Mouse (Mus musculus) right cerebral cortex, adult 2 months (tissue): Measurements from ENCODE around the gene 1700037H04Rik.
A peak's percentile ranks its signal among the peaks of the same experiment; 100 is the strongest.

Experiments
- DNase-seq, 2 experiments: peaks; one replicate each; pipeline ENCODE4 v3.0.0; 2021 to 2022; ENCODE audit warnings: low spot score in 2 of 2

Gene 1700037H04Rik

DNA sequence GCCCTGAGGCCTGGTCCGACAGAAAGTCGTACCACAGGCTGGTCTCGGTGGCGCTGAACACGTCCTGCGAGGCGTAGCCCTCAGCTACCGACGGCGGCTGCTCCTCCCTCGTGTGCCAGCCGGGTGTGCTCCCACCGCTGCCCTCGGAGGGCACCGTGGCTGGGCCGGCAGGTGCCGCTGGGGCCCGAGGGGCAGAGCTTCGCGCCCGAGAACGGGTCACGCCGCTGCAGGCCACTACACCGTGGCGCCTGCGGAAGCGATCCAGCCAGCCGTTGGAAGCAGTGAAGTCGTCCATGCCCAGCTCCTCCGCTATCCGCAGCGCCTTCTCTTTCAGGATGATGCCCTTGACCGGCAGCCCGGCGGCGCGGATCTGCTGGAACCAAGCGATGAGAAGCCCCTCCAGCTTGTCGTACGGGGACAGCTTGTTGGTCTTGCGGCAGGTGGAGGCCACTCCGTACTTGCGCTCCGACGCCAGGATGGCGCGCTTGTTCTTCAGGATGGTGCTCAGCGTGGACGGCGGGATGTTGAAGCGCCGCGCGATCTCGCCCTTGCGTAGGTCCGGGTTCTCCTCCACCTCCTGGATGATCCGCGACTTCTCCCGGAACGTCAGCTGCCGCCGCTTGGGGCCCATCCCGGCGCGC lies 19.5 kb upstream of the 1700037H04Rik start:
- peak; percentile 56 to 65 for DNase-seq

DNA sequence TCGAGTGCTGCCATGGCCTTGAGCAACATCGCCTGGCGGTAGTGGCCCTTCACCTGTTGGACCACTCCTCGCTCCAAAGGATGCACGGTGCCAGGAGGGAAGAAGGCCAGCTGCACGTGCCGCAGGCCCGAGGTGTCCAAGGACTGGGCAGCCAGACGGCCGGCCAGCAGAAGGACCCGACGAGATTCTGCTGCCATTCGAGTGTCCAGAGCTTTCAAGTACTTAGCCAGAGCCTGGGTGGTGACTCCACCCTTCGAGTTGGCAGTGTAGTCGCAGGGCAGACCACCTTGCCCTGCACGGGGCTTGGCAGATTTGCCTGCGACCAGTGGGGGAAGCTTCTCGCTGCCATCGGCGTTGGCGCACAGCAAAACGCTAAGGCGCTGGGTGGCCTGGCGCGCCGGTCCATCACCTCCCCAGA lies 19.0 kb upstream of the 1700037H04Rik start:
- DNase-seq: no peak

DNA sequence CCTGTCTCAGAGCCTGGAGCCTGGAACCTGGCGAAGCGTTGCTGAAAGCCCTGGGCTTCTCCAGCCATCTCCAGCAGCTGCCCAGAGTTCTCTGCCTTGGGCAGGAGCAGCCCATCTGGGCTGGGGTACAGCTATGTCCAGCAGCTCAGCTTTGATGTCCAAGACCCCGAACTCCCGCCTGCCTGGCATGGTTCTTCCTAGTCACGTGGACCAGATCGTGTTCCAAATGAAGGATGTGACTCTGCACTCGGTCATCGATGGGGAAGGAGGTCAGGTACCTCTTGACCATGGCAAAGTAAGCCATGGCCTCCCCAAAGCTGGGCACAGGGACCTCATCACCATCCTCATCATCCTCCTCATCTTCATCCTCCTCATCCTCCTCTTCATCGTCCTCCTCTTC lies 18.1 kb upstream of the 1700037H04Rik start:
- DNase-seq: no peak

DNA sequence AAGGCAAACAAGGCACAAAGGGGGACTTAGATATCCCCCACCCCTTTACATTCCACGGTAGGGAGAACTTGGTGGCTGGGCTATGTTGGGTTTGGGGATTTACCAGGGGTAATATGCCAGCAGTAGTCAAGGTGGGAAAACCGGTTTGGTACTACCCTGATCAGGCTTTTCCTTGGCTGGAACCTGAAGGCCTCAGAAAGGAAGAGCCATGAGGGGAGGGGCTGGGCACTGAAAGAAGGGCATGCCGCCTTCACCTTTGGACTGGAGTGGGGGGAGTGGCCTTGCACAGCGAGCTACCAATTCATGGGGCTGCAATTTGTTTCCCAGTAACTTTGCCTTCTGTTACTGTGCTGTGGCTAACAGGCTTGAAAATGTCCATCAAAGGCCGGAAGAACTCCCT lies 16.6 kb upstream of the 1700037H04Rik start:
- no peak for DNase-seq

DNA sequence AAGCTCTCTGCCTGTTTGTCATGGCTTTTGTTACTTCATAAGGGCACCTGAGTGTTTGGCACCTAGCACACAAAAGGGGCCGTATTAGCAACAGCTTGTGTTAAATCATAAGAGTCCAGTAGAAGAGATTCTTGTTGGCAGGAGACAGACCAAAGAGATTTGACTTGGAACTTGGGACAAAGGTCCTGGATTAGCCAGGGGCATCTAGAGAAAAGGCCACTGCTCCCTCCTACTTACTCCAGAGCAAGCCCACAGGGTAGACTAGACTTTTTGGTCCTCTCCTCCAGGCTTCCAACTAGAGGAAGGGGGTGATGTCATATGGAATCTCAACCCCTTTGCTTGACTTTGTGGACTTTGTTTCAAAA lies 16.0 kb upstream of the 1700037H04Rik start:
- no peak for DNase-seq

DNA sequence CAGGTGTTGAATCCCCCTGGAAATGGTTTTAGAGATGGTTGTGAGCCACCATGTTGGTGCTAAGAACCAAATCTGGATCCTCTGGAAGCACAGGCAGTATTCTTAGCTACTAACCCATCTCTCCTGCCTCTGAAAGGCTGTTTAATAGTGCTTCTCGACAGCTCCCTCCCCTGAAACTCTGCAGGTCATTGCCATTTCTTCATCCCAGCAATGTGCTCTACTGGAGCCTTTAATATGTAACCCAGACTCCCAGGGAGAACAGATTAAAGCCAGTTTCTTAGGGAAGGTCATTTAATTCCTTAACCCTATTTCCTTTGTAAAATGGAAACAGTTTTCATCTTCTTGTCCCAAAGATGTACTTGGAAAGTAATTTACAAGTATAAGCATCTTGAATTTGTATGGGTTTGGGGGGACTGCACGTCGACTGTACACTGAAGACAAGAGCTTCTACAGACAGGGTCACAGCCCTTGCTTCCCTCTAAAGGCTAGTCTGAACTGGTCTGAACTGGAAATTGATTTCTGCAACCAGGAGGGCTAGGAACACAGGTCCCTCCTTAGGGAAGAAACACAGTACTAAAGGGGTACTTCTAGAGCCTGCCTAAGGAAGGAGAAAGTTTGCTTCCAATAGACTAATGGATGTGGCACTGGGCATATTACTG lies 15.5 kb upstream of the 1700037H04Rik start:
- DNase-seq: no peak

DNA sequence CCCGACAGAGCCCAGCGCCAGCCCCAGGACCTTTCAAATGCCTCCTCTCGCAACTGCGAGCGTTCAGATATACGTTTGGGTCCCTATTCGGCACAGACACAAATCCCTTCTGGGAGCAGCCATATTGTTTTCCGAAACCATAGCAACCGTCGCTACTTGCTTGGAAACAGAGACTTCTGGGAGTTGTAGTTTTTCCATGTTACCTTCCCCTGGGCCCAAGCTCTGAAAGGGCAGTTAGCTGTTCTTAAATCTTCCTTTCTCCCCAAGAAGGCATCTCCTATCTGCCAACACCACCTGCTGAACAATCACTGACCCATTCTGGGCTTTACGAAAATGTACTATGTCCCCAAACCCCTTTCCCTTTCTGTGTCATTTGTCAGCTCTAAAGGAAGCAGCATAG lies 14.8 kb upstream of the 1700037H04Rik start:
- DNase-seq: peak; percentile 75 to 82

DNA sequence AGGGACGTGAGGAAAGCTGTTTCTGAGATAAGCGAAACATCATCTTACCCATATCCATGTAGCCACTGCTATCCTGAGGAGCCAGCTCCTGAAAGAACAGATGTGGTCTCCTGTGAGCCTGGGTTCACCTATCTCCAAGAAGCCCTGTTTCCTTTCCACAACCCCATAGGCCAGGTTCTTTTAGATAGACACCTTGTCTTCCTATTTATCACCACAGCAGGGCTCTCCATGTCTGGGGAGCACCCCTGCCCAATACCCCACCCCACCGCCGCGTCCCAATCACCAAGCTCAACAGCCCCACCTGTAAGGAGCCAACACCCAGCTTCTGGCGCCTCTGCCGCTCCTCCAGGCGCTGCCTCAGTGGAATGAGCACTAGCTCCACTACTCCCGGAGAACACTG lies 12.4 kb upstream of the 1700037H04Rik start:
- DNase-seq: no peak

DNA sequence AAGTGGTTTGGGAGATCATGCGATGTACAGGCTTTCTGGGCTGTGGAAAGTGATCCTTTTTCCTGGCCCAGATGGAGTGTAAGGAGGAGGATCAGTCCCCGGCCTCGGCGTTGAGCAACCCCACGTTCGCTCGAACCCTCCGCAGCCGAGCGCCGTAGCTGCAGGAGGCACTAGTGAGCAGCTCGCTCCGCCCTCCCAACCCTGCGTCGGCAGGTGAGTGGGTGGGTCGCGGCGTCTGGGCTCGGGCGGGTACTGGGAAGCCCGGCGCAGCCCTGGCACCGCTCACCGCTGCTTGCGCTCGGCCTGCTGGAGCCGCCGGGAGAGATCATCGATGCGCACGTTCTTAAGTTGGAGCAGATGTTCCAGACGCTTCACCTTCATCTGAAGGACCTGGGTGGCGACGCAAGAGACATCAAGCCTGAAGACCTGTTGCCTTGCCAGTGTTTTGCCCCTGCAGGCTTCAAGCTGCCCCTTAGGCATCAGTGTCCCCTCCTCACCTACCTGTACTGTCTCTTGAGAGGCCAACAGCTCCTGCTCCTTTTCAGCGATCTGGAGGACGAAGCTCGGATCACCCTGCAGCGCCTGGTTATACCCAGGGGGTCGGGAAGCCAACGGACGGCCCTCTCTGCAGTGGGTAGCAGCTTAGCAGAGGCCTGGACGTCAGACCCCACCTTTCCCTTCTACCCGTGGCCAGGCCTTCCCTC lies 11.7 kb upstream of the 1700037H04Rik start:
- DNase-seq: peak; percentile 65 to 74

DNA sequence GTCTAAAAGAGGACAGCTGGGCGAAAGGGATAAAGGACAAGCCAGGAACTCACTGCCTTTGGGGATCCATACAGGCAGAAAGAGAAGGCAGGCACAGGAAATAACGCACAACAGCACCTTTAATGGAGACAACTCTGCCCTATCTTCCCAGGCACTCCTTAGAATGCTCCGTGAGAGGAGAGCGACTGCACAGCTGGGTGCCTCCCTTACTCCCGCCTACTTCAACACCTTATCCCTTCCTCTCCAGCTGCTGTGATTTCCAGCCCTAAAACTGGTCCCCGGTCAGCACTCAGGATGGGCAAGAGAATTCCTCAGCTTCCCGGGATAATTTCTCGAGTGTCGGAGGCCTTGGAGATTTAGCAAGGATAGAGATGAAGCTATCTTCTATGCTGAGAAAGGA lies 11.1 kb upstream of the 1700037H04Rik start:
- no peak for DNase-seq

DNA sequence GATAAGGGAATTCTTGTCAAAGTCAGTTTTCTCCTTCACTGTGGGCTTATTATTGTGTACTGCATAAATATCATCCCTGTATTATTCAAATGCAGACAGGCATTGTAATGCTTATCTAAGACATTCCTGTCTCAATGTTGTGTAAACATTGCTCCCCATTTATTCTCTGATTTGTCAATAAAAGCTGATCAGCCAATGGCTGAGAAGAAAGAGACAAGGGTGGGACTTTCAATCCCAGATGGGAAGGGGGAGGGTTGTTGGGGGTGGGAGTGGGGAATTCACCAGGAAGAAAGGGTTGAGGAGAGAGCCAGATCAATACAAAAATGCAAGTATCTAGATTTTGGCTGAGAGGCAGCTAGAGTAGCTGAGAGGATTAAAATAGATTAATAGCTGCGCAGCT lies 9.0 kb upstream of the 1700037H04Rik start:
- no peak for DNase-seq

DNA sequence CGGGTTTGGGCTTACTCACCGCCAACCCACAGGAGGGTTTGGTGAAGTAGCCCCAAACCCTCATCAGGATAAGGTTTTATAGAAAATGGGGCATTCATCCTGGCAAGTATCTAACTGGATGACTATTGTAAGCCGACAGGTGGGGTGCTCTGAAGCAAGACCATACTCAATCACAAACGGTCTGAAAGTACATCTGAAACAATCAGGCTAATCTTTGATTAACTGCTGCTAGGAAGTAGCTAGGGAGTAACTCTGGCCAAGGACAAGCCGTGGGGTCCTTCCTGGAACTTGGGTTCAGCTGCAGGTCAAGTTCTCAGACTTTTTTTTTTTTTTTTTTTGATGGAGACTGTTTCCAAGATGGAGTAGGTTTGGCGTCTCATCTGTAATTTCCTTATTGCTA lies 8.1 kb upstream of the 1700037H04Rik start:
- no peak for DNase-seq

DNA sequence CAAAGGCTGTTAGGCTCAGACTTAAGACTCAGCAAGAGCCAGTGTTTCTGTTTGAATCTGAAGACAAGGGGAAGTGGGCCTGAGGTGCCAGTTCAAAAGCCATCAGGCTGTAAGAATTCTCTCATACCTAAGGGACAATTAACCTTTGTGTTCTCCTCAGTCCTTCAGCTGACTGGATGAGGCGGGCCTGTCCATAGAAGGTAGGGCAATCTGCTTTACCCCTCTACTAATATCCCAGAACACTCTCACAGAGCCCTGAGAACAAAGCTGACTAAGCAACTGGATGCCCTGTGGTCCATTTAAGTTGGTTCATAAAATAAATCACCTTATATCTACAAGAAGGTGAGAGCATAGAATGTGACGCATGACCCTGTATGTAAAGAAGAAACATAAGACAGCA lies 6.3 kb upstream of the 1700037H04Rik start:
- no peak for DNase-seq

DNA sequence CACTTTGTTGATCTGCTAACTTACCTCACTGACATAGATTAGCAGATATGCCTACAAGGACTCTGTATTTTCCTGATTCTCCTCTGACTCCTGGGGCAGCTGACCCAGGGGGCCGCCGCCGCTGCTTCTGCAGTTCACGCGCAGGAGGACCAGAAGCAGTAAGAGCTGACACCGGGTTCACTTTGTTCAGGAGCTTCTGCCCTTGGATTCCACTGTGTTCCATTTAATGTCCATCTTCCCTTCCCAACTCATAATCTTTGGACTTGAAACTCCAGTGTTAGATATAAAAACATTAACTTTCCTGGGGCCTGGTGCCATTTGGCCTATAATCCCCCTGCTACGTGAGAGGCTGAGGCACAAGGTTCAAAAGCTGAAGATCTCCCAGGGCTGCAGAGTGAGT lies 4.0 kb upstream of the 1700037H04Rik start:
- no peak for DNase-seq

DNA sequence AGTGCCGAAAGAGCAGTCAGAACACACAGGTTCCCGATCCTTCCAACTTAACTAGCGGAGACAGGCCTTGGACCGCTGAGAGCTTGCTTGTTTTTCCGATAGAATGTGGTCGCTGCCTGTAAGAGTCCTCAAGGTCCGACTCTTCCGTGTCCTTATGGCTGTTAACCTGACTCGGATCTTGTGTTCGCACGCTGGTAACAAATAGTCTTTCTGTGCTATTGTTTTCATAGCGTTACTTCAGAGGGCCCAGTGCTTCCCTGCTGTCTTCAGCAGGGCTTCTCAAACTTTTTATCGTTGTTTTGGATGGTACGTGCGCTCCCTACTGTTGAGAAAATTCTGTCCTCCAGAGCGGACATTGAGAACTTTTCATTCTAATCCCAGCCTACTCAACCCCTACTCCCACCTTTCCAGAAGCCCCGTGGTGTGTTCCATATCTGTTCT lies 810 bp upstream of the 1700037H04Rik start:
- DNase-seq: peak; percentile 30 to 39

DNA sequence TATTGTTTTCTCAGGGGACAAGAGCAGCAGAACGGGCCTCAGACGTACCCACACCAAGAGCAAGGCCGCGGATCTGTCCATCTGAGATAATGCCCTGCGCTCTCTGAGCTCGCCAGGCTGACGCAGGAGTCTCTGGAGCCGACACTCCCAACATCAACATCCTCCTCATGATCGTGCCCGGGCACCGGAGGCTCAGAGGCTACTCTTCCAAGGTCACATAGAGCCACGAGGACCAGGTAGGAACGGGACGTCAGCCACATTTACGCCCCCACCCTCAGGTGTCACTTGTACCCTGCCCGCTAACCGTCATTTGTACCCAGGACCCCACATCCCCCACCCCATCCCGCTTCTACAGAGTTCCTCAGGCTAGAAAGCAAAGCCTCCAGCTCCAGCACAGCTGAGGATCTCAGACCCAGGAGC lies 380 bp downstream of the 1700037H04Rik start:
- DNase-seq: peak in 1 of 2 experiments; percentile 33

DNA sequence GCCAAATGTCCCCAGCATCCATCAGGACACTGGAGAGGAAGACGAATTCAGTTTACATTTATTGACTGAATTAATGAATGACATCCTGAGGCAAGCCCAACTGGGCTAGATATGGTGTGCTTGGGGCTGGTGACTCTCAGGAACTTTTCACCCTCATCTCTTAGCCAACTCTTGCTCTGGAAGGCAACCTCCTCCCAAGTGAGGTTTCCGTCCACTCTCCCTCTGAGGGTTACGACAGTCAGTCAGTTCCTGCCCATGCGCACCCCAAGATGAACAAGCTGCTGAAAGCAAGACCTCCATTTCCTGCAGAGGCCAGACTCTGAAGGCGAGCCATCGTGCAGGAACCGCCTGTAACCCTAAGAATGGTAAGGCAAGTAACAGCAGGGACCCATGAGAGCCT lies 2.9 kb downstream of the 1700037H04Rik start:
- no peak for DNase-seq

DNA sequence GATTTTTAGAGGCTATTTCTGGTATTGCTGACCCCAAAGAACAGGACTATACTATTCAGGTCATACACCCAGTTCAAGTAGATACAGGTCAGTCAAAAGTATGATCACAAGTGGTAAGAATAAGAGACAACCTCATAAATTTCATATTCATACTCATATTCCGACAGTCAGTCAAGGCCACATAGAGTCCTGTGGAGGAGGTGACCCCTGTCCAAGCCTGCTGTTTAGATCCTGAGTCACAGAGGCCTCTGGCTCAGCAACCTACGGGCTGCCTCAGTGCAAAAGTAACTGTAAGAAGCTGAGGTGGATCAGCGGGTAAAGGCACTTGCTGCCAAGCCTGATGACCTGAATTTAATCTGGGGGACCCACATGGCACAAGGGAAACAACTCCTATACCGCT lies 5.8 kb downstream of the 1700037H04Rik start:
- no peak for DNase-seq

DNA sequence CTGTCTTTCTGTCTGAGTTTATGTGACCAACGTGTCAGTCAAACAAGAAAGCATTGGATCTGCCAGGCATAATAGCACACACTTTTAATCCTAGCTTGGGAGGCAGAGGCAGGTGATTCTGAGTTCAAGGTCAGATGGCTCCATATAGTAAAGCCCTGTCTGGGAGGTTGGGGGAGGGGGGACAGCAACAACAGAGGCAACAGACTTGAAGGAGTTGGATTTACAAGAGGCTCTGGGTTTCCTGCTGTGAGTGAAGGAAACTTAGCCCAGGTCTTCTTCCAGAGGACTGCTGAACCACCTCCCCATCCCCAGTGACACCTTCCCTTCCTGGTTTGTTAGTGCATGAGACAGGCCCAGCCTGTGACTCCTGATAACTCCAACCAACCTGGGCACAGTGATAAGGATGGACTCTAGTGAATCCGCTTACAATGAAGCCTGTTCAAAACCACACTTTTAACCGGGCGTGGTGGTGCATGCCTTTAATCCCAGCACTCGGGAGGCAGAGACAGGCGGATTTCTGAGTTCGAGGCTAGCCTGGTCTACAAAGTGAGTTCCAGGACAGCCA lies 7.6 kb downstream of the 1700037H04Rik start:
- DNase-seq: no peak

DNA sequence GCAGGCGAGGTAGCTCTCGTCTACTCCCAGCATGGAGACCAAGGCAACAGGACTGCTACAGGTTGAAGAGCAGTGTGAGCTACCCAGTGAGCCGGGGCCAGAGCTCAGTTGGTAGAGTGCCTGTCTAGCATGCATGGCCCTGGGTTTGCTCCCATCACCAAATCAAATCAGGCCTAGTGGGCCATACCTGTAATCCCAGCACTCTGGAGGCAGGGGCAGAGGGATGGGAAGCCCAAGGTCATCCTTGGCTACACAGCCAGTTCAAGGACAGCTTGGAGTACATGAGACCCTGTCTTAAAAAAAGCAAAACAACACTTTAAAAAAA lies 10.7 kb downstream of the 1700037H04Rik start:
- no peak for DNase-seq

DNA sequence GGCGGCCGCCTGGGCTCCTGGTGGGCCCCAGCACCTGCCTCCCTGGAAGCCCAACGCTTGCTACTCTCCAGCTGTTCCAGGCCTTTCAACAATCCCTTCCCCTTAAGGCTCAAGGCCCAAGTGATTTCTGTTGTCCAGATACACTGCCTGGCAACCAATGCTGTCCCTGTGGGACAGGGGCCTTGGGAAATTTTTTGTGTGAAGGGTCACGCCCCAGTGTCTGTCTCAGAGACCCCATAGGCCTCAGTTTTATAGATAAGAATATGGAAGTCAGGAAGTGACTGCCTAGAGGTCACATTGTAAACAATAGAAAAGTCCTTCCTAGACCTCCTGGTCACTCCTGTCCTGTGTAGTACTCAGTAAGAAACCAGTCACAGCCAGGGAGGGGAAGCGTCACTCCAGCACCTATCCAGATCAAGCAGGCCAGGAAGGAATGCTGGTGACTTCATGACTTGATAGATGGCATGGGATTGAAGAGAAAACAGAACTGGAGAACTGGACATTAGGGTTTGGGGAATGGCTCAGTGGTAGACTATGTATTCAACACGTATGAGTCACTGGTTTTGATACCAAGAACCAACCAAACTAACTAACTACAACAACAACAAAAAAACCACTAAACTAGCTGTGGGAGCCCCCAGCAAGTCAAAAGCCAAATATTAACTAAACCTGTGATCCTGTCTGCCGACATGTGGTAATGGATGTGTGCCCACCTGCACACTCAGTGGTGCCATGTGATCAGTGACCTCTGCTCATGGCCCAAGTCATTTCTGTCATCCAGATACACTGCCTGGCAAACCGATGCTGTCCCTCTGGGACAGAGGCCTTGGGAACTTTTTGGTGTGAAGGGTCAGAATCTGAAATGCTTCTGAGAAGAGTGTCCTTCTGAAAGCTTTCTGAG lies 11.3 kb downstream of the 1700037H04Rik start:
- DNase-seq: no peak

DNA sequence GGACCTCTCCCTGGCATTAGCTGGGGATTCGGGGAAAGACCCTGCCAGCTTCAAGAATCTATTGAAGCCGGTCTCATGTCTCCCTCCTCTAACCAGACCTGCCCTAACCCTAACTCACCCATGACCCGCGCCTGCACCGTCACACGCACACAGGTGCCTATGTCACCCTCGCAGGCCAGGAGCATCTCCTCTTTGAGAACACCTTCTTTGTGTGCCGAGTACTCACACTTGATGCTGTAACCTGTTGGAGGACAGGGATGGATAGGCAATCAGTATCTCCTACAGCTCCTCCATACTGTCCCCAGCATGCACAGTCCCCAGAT lies 12.9 kb downstream of the 1700037H04Rik start:
- DNase-seq: no peak
